Mouse (Mus musculus) monocyte, adult 2 months (primary cell): Measurements from ENCODE around the gene Gm8094.
"Not testable (repeated sequence)": the region's sequence is repeated elsewhere in the genome, so short reads cannot be mapped to it uniquely, and the experiment has no call there.

Experiments
- DNase-seq, 2 experiments: peaks; one replicate each; pipeline ENCODE4 v3.0.0; 2022; ENCODE audit warnings: low spot score in 2 of 2, low read depth in 1 of 2

Gm8094 gene

DNA sequence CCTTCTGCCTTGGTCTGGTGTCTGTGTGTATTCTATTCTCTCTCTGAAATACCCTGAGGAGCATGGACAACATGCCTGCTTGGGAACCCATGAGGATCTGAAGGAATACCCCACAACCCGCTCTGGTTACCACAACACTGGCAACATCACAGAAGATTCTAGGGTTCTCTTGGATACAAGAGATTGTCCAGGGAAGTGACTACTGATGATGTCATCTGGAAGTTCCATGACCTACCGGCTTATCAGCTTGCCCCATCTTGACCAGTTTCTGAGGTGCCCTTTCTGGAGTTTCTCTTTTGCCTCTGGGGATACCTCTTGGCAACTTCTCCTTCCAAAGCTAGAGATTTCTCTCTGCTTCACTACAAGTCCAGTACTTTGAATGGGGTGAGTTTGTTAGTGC lies at the start of gene Gm8094:
Gm8094 (minus strand) TSS at position 101 of the 400 bp plus-strand sequence.
- DNase-seq, result not testable (repeated sequence)

DNA sequence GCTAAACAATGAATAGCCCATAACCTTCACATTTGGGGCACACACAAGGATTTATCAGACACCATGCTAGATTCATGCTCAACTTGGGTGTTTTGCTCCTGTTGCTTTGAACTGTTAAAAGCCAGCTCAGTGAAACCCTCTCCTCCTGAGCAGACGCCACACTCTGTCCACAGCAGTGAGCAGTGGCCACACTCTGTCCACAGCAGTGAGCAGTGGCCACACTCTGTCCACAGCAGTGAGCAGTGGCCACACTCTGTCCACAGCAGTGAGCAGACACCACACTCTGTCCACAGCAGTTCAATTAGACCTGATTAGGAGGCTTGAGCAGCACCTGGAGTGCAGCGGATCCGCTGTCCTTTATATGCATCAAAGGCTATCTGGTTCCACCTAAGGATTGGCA lies 43.2 kb upstream of the Gm8094 start:
- not testable (repeated sequence) for DNase-seq

DNA sequence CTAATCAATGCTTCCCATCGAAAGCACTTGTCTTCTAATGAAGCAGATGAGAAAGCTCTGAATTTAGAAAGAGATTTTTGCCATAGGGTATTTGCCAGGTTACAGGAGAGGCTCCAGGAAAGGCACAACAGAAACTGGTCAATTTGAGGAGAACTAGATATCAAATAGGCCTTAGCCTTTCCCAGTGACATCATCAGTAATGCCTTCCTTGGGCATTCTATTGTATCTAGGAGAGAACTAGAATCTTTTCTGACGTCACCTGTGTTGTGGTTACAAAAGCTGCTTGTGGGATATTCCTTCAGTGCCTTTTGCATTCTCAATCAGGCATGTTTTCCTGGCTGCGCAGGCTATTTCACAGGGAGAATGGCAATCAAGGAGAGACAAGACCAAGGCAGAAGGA lies 23.9 kb upstream of the Gm8094 start, which contains the start of gene Gm8104:
Gm8104 (plus strand) TSS at position 301 of the 400 bp plus-strand sequence.
- DNase-seq, result not testable (repeated sequence)

DNA sequence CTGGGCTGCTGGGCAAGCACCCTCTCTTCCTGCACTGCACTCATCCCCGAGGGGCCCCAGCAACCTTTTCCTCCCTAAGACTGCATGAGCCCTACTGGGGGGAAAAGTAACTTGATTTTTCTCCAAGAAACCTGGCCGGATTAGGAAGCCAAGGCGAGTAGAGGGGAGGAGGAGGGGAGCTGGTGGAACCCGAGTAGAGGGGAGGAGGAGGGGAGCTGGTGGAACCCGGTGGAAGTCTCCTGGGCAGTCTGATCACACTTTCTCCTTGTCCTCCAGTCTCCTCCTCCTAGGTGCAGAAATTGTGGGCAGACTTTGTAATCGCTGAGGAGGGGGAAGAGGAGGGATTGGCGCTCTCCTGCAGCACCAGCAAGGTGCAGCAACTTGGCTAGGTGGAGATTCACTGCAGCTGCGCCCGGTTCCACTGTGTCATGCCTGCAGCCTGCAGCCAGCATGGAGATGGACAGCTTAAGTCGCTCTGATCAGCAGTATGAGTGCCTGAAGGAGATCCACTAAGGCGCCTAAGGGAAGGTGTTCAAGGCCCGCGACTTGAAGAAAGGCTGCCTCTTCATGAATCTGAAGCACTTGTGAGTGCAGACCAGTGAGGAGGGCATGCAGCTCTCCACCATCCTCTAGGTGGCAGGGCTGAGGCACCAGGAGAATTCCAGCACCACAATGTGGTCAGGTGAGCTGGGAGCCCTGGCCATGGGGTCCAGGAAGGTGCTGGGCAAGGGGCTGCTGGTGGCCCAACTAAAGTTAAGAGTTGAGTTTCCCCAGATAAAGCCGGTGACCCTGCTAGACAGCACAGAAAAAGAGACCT lies 12.9 kb upstream of the Gm8094 start:
- not testable (repeated sequence) for DNase-seq

DNA sequence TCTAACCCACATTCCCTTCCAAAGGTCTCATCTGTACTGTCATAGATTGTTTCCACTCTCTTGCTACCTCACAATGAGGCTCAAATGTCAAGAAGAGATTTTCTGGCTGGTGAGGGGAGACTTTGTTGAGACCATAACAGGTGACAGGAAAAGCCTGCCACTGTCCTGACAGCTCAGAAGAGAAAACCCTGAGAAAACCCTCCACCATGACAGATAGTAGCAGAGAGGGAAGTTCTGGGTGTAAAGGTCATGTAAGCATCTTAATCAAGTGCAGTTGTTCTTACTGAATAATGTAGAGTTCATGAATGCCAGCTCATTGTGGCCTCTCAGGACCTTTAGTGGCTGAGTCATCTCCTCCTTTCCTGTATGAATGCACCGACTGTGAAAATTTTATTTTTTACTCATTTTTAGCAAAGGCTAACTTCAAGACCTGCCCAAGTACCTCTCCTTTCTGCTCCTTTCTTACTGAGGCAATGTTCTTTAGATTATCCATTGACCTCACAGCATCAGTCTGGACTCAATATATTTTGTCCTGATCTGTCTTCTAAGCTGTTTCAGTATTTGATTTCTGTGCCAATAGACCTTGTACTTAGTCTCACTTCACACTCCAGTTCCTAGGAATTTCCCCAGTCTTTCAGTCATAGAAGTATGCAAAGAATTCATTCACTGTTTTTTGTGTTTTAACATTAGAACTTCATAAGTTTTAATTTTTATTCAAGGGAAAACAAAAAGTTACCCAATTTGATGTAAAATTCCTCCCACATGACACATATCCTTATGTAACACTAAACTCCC lies 8.7 kb upstream of the Gm8094 start:
- DNase-seq, result not testable (repeated sequence)

DNA sequence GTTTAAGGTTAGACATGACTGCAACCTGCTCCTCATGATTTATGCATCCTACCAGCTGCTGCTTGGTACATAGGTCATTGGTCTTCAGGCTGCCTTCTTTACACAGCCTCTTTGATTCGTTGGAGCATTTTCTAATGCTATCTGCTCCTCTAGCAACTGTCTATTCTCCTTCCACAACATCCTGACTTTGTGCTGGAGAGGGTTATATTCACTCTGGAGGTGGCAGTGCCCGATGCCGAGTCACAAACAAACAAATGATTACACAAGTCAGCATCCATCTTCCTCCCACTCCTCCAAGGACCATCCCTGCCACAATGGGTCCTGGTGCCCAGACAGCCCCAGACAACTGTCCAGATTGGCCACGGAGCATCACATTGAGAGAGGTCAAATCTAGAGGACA lies 16.3 kb downstream of the Gm8094 start:
- not testable (repeated sequence) for DNase-seq

DNA sequence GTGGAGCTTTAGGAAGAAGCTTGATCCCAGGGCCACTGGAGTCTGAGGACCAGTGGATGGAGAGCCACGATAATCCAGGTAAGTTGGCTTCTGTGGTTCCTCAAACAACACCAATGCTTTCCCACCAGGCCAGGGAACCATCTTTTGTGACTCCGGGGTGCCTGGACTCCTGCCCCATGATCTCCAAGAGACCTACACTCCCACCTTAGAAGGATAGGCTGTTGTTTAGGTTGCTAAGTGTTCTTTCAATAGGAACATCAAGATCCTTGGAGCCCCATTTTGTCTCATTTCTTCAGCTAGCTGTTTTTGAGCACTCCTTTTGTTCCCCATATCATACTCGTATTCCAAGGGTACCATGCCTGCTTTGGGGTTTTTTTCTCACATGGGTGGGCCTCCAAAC lies 18.4 kb downstream of the Gm8094 start:
- peak in 1 of 2 experiments; percentile 8 for DNase-seq
